Mouse (Mus musculus) midbrain, embryonic 15.5 days (tissue): ENCODE data around the gene Atf2. TPM values are rescaled to one million over a fixed set of nuclear protein-coding genes. Genes with fewer than 3 reads are reported as not detected.

Experiments used
- ATAC-seq: fragments of 200-750 bp; cut with Nextera tagmentation; replicated peaks from 2 replicates; pipeline ENCODE4 v1.8.0; 2017; ENCODE audit warnings: moderate TSS enrichment
- H3K27ac ChIP-seq: fragments of 300-500 bp; sonication (generic); 2 replicates; pipeline ENCODE4 v1.5.1; 2015; ENCODE audit warnings: mild to moderate bottlenecking, inconsistent platforms
- H3K27me3 ChIP-seq: fragments of 300-500 bp; sonication (generic); replicated peaks from 2 replicates; pipeline ENCODE4 v1.6.1; 2015; ENCODE audit warnings: inconsistent platforms
- H3K36me3 ChIP-seq: fragments of 300-500 bp; sonication (generic); replicated peaks from 2 replicates; pipeline ENCODE4 v1.6.1; 2015; ENCODE audit warnings: inconsistent platforms
- H3K4me1 ChIP-seq: fragments of 300-500 bp; sonication (generic); 2 replicates; pipeline ENCODE4 v1.6.1; 2015; ENCODE audit warnings: inconsistent platforms
- H3K4me2 ChIP-seq: fragments of 300-500 bp; sonication (generic); 2 replicates; pipeline ENCODE4 v1.6.1; 2015; ENCODE audit warnings: inconsistent platforms, mild to moderate bottlenecking, moderate library complexity
- H3K4me3 ChIP-seq: fragments of 300-500 bp; sonication (generic); 2 replicates; pipeline ENCODE4 v1.5.1; 2015; ENCODE audit warnings: mild to moderate bottlenecking, inconsistent platforms
- H3K9ac ChIP-seq: fragments of 300-500 bp; sonication (generic); 2 replicates; pipeline ENCODE4 v1.6.1; 2015; ENCODE audit warnings: mild to moderate bottlenecking, inconsistent platforms
- H3K9me3 ChIP-seq: fragments of 300-500 bp; sonication (generic); 2 replicates; pipeline ENCODE4 v1.6.1; 2016; ENCODE audit warnings: inconsistent platforms
- WGBS: fragments of 180-500 bp; shearing (Covaris S2); methylation state at CpG from one replicate; pipeline ENCODE4 v1.1.7; 2015; ENCODE audit warnings: mixed read lengths; 5-methylcytosine and 5-hydroxymethylcytosine counted together
- polyA plus RNA-seq: library from polyadenylated mRNA; unstranded; fragments of >200 nt; fragmentation: Nextera tagmentation; extraction: Ambion mirVana; gene quantifications from 2 replicates; pipeline ENCODE4 v1.2.1, GENCODE M21; 2015

The Atf2 gene
- polyA plus RNA-seq, 1 experiment from 2014 or later, result 119 TPM

DNA sequence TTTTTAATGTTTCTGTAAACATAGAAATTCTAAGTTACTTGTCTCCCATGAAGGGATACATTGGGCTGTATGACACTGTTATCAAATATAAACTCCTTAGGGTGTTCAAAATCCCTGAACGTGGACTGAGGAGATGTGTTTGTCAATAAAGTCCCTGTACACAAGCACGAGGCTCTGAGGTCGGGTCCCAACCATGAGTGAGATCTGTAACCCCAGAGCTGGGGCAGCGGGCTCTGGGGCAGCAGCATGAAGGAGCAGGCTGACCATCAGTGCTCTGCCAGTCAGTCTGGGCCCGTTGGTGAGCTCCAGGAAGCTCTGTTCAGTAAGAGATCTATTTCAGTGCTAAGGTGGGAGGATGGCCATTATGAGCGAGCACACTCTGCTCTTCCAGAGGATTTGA, 104.0 kb downstream of the Atf2 start:
- Histone ChIP-seq H3K4me1 (no peaks in the 10 kb centered on the region), H3K36me3 (no peaks in the 10 kb centered on the region), H3K4me2 (no peak overlapping the region), H3K27ac (no peak overlapping the region), H3K27me3 (peaks cover 1% of the 10 kb centered on the region; the same call in 1 of the 2 replicates), H3K9ac (no peak overlapping the region), H3K9me3 (no peaks in the 10 kb centered on the region), H3K4me3 (no peak overlapping the region)
- 80% methylated on average over 6 of the region's 6 CpGs for WGBS
- no peak for ATAC-seq

DNA sequence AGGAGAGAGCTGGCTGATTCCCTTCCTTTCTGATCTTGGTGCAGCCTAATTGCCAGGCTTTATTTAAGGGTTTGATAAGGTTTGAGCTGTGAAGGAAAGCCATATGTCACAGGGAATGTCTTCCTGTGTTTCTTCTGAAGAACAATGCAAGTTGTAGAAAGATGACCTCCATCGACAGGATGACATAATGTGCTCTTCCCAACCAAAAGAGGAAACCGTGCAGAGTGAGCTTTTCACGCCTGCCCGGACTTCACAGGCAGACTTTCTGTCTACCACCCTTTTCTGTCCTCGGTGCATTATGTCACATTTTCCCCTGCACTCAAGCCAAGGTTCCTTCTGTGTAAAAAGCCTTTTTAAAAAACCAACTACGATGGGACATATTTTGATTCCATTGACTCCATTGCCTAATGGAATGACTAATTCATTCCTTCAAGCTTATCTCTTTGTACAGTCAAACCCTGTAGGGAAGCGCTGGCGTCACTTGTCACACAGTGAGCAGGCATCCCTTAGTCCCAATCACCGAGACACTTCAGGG, 110.0 kb downstream of the Atf2 start:
- H3K4me2 ChIP-seq, result no peak overlapping the region
- peaks cover 11% of the 10 kb centered on the region; the same call in 1 of the 2 replicates for H3K4me1 ChIP-seq
- H3K27ac ChIP-seq, result no peak overlapping the region
- no peaks in the 10 kb centered on the region for H3K36me3 ChIP-seq
- no peak overlapping the region for H3K9ac ChIP-seq
- no peaks in the 10 kb centered on the region for H3K9me3 ChIP-seq
- H3K4me3 ChIP-seq, result no peak overlapping the region
- H3K27me3 ChIP-seq, result peaks cover 3% of the 10 kb centered on the region; the same call in 1 of the 2 replicates
- ATAC-seq, result no peak
- WGBS, result 49% methylated on average over 9 of the region's 9 CpGs

DNA sequence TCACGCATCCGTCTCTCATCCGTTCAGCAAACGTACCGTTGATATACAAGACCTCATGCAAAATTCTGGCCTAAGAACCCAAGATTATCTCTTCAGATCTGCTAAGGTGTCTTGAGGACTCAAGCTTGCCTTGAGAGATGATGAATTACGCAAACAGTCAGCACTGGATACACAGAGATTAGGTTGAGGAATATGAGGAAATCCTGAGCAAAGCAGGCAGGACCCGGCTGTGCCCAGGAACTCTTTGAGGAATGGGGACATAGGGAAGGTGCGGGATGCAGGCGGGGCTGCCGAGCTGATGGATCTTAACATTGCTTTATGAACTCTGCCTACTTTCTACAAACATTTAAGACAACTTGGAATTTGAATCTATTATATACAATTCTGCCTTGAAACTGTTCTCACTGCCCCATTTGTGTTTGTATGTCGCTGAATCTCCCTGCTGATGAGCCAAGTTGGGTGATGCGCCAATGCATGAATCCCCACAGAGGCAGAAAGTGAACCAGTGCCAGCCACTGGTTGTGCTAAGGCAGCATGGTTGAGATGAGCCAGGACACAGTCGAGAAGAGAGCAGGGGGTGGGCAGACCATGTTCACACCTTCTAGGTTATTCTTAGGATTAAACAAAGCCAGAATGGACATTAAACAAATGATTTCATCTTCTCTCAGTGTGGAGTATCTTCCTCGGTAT, 112.0 kb downstream of the Atf2 start:
- ATAC-seq, result no peak
- 50% methylated on average over 14 of the region's 14 CpGs for WGBS

DNA sequence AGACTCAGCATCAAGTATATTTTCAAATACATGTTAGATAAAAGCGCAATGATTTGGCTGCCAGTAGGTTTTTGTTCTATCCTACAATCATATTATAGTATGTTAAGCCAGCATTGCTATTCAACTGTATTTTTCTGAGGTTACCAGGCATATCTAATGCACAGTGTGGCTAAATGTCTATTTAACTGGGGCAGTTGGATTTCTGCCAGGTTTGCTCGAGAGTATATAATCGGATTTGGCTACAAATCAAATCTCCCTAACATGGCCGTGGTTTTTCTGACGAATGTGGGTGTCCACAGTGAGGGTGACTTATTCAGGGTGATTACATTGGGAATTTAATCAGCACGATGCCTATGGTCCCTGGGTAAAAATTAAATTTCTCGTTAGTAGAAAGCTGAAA, 112.6 kb downstream of the Atf2 start:
- peaks cover 3% of the 10 kb centered on the region; the same call in 1 of the 2 replicates for H3K27me3 ChIP-seq
- peaks cover 17% of the 10 kb centered on the region; the same call in 1 of the 2 replicates for H3K4me1 ChIP-seq
- no peak for ATAC-seq
- H3K4me3 ChIP-seq, result no peak overlapping the region
- WGBS, result 28% methylated on average over 7 of the region's 7 CpGs
- no peak overlapping the region for H3K9ac ChIP-seq
- no peaks in the 10 kb centered on the region for H3K36me3 ChIP-seq
- H3K4me2 ChIP-seq, result 0 out of 2 replicates have a peak overlapping the region, but pooled peaks have one; percentile 16
- H3K9me3 ChIP-seq, result no peaks in the 10 kb centered on the region
- H3K27ac ChIP-seq, result no peak overlapping the region

More for the DNA sequence above, 112.0 kb downstream of the Atf2 start:
- Histone ChIP-seq H3K9me3 (no peaks in the 10 kb centered on the region), H3K36me3 (no peaks in the 10 kb centered on the region), H3K4me3 (no peak overlapping the region), H3K9ac (no peak overlapping the region), H3K27me3 (peaks cover 3% of the 10 kb centered on the region; the same call in 1 of the 2 replicates), H3K4me2 (0 out of 2 replicates have a peak overlapping the region, but pooled peaks have one; percentile 16), H3K27ac (peak overlapping the region; percentile 6; the same call in 1 of the 2 replicates), H3K4me1 (peaks cover 17% of the 10 kb centered on the region; the same call in 1 of the 2 replicates)

DNA sequence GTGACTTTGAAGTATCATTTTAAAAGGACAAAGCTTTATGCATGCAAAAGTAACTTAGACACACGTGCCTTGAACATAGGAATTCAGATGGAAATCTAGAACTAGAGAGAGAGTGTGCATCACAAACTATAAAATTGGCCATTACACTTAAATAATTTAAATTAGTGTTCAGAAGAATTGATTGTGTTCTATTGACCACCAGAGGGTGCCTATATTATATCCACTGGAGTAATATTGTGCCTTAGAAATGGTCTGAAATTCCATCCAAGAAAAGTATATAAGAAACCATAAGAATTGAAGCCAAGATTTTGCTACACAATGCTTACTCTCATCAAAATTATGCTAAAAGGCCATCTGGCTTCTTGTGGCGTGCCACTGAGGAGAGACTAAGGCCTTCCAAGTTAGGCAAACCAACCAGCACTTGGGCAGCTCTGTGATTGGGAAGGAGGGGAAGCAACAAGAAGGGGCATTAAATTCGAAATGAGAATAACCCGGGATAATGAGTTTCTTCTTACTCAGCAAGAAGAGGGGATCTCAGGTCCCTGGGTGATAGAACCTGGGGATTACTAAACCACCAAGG, 113.3 kb downstream of the Atf2 start:
- H3K4me2 ChIP-seq, result no peak overlapping the region
- peaks cover 20% of the 10 kb centered on the region for H3K4me1 ChIP-seq
- H3K27ac ChIP-seq, result no peak overlapping the region
- H3K27me3 ChIP-seq, result peaks cover 3% of the 10 kb centered on the region; the same call in 1 of the 2 replicates
- H3K4me3 ChIP-seq, result no peak overlapping the region
- H3K9ac ChIP-seq, result no peak overlapping the region
- no peaks in the 10 kb centered on the region for H3K9me3 ChIP-seq
- no peak for ATAC-seq
- H3K36me3 ChIP-seq, result no peaks in the 10 kb centered on the region
- WGBS, result 42% methylated on average over 4 of the region's 4 CpGs

DNA sequence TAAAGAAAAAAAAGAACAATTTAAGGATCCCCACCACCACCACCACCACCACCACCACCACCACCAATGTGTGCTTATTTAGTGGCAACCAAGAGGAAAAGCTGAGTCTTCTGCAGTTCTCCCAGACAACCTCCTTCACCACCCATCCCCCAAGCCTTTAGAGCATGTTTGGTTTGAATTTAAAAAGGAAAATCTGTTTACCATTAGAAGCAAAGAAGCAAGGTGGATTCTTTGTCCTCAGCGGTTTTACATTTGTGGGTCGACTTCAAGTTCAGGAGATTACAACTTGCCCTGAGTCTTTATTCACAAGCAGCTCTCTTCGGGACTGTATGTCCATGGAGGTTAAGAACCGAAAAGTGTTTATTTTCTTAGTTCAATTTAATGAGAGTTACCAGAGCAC, 115.5 kb downstream of the Atf2 start:
- H3K4me1 ChIP-seq, result peaks cover 38% of the 10 kb centered on the region
- H3K4me3 ChIP-seq, result 0 out of 2 replicates have a peak overlapping the region, but pooled peaks have one; percentile 2
- no peaks in the 10 kb centered on the region for H3K27me3 ChIP-seq
- WGBS, result 27% methylated on average over 4 of the region's 4 CpGs
- no peaks in the 10 kb centered on the region for H3K9me3 ChIP-seq
- no peak overlapping the region for H3K9ac ChIP-seq
- H3K27ac ChIP-seq, result peak overlapping the region; percentile 55; the same call in 1 of the 2 replicates
- peak overlapping the region; percentile 50 for H3K4me2 ChIP-seq
- ATAC-seq, result no peak
- no peaks in the 10 kb centered on the region for H3K36me3 ChIP-seq

DNA sequence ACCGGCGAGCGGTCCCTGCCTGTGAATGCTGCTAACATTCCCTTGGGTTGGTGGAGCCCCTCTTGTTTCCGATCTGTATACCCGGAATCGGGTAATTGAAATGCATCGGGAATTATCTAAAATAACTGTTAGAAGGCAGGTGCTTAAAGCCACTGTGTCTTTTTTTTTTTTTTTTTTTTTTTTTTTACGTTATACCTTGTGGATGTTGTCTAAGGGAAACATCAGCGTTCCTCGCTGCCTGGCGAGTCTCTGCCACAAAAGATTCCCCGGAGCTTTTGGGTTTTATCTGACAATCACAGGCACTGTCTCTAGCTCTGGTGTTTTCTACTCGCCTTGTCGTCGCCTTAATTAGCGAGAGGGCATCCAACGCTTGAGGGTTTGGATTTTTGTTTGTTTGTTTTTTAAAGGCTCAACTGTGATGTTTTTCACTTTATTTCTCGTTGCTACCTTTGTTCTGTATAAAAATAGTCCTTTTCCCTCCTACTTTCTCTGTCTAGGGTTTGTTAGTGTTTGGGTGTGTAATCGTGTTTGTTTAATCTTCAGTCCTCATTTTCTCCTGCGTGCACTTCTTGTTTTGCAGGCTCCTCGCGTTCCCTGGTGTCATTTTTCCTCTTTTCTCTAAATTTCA, 116.6 kb downstream of the Atf2 start:
- Histone ChIP-seq H3K27ac (peak overlapping the region; percentile 94), H3K4me1 (peaks cover 40% of the 10 kb centered on the region), H3K36me3 (no peaks in the 10 kb centered on the region), H3K9ac (peak overlapping the region; percentile 89), H3K4me3 (peak overlapping the region; percentile 92), H3K9me3 (no peaks in the 10 kb centered on the region), H3K27me3 (no peaks in the 10 kb centered on the region), H3K4me2 (peak overlapping the region; percentile 50)
- under 1% methylated on average over 22 of the region's 22 CpGs for WGBS
- peak; percentile 26; the same call in 1 of the 2 replicates for ATAC-seq

DNA sequence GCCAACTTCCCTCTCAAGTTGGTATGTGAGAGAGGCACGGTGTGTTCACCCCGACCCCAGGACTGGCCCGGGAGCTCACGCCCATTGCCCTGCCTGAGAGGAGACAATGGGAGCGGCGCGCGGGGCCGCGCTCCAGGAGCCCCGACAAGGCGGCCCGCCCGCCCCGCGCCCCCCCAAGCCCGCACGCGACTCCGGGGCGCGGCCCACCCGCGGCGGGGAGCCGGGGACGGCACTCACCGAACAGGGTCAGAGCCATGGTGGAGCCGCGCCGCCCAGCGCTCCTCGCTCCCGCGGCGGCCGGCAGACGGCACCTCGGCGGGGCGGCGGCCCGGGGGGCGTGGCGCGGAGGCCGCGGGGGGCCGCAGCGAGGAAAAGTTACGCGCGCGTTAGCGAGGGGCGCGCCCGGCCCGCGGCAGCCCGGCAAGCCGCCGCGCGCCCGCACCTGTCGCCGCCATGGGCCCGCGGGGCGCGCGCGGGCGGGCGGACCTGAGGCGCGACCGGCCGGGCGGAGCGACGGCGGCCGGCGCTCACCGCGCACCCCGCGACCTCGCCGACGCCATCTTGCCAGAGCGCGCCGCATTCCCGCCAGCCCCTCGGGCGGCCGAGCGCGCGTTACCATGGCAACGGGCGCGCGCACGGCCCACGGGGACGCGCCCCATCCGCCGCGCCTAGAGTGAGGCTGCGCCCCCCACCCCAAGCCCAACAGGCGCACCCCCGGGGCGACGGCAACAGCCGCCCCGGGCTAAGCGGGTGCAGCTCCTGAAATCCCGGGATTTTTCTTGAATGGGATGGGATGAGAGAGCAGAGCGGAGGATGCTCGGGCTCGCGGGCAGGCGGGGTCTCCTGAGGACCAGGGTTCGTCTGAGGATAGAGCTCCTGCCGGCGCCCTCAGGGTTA, 117.4 kb downstream of the Atf2 start, which contains the start of gene Chn1:
Chn1 (minus strand) TSS at position 561 of the 897 bp plus-strand sequence.
- Histone ChIP-seq H3K27me3 (no peaks in the 10 kb centered on the region), H3K4me1 (peaks cover 41% of the 10 kb centered on the region), H3K9ac (peak within 1 kb of the TSS; percentile 89), H3K36me3 (no peaks in the 10 kb centered on the region), H3K4me2 (peak within 1 kb of the TSS; percentile 50), H3K27ac (peak within 1 kb of the TSS; percentile 94), H3K4me3 (peak within 1 kb of the TSS; percentile 92), H3K9me3 (no peaks in the 10 kb centered on the region)
- ATAC-seq, result peak; percentile 96
- under 1% methylated on average over 83 of the region's 131 CpGs for WGBS

DNA sequence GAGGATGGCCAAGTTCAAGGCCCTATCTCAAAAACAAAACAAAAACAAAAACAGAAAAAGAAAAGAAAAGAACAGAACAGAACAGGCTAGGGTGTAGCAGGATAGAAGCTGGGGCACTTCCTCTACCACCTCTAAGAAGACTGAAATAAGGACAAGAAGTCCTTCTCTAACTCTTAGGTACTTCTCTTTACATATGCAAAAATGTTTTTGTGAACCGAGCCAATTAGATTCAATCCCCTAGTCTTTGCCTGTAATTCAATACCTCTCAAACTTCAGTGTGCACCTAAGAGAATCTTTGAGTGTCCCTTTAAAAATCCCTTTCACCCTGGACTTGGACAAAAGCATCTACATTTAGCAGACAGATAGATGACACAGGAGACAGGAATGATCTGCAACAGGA, 119.5 kb downstream of the Atf2 start:
- Histone ChIP-seq H3K27ac (no peak overlapping the region), H3K4me2 (peak overlapping the region; percentile 50), H3K27me3 (no peaks in the 10 kb centered on the region), H3K4me3 (peak overlapping the region; percentile 92), H3K4me1 (peaks cover 35% of the 10 kb centered on the region), H3K36me3 (no peaks in the 10 kb centered on the region), H3K9me3 (no peaks in the 10 kb centered on the region), H3K9ac (peak overlapping the region; percentile 29; the same call in 1 of the 2 replicates)
- no peak for ATAC-seq
- 11% methylated on average over 1 of the region's 1 CpGs for WGBS

DNA sequence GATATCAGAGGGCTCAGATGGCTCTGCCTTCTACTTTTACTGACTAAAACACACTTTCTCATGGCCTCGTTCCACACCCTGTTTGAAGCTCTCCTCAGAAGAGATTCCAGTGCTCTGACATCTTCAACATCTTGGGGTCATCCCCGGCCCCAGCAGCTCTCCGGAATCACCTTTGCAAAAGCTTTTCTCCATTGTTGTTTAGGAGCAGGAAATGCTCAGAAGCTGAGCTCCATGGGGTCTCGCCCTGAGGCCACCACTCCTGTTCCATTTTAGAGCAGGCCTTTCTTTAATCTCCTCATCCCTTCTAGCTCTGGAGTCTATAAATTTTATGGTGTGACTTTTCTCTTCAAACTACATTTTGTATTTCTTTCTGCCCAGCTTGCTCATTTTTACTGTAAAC, 123.8 kb downstream of the Atf2 start:
- H3K27me3 ChIP-seq, result no peaks in the 10 kb centered on the region
- H3K9me3 ChIP-seq, result no peaks in the 10 kb centered on the region
- no peak overlapping the region for H3K27ac ChIP-seq
- no peak overlapping the region for H3K4me2 ChIP-seq
- 75% methylated on average over 4 of the region's 4 CpGs for WGBS
- no peaks in the 10 kb centered on the region for H3K36me3 ChIP-seq
- peaks cover 23% of the 10 kb centered on the region for H3K4me1 ChIP-seq
- no peak overlapping the region for H3K9ac ChIP-seq
- ATAC-seq, result no peak
- no peak overlapping the region for H3K4me3 ChIP-seq
